Mouse (Mus musculus): ENCODE results near the gene Srsf7.

The Srsf7 gene

GRCm38 (mm10) chr17:80199160-80199778 lies 7.8 kb downstream of the Srsf7 start:
- in situ Hi-C loops (cut with MboI) = loop anchor here (25.0 kb wide), 1 partner anchor 312 kb away; the partner anchor contains the start of gene Atl2

- in situ Hi-C loops (cut with MboI) = loop anchor here (25.0 kb wide), 1 partner anchor 306 kb away; the partner anchor contains the start of gene Atl2
Observed at GRCm38 (mm10) chr17:80193075-80193474, 14.0 kb downstream of the Srsf7 start.

DNA sequence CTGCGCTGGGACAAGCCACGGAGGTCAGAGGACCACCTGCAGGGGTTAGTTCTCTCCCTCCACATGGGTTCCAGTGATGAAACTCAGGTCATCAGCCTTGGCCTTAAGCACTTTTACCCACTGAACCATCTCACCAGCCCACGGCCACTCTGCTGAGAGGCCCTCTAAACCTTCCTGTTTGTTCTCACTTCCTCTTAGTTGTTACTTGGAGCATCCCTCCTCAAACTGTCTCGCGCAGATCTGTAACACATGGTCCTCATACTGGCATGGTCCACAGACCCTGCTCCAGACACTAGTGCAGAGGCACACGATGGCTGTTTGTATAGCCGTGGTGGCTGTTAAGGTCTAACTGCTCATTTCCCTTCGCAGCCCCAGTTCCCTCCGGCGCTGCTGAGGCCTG lies 23.5 kb downstream of the Srsf7 start:
- in situ Hi-C loops (cut with MboI) = loop anchor here (25.0 kb wide), 1 partner anchor 296 kb away; the partner anchor contains the start of gene Atl2

GRCm38 (mm10) chr17:80180468-80180867 lies 26.6 kb downstream of the Srsf7 start:
- in situ Hi-C loops (cut with MboI) = loop anchor here (25.0 kb wide), 1 partner anchor 293 kb away; the partner anchor contains the start of gene Atl2

DNA sequence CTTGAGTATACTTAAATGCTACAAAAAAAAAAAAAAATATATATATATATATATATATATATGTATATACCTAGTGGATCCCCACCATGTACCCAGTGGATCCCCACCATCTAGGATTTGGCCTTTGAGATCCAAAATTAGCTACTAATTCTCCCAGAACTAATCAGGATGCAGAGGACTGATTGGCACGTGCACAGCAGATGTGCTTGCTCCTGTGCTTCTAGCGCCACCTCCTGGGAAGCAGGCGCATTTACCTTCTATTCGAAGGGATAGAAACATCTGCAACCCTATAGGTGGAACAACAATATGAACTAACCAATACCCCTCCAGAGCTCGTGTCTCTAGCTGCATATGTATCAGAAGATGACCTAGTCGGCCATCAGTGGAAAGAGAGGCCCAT lies 27.1 kb downstream of the Srsf7 start:
- in situ Hi-C loops (cut with MboI) = loop anchor here (10.0 to 25.0 kb wide), 2 partner anchors 115 to 293 kb away; partner anchors contain the start of genes Atl2 and Hnrnpll

GRCm38 (mm10) chr17:80178846-80179245 lies 28.3 kb downstream of the Srsf7 start:
- in situ Hi-C loops (cut with MboI) = loop anchor here (10.0 to 25.0 kb wide), 2 partner anchors 114 to 292 kb away; partner anchors contain the start of genes Atl2 and Hnrnpll

GRCm38 (mm10) chr17:80175966-80176365 lies 31.1 kb downstream of the Srsf7 start:
- in situ Hi-C loops (cut with MboI) = loop anchor here (10.0 to 25.0 kb wide), 2 partner anchors 111 to 289 kb away; partner anchors contain the start of genes Atl2 and Hnrnpll

GRCm38 (mm10) chr17:80175386-80175739 lies 31.7 kb downstream of the Srsf7 start:
- in situ Hi-C loops (cut with MboI) = loop anchor here (10.0 to 25.0 kb wide), 2 partner anchors 111 to 288 kb away; partner anchors contain the start of genes Atl2 and Hnrnpll

GRCm38 (mm10) chr17:80174699-80175385 lies 32.3 kb downstream of the Srsf7 start:
- in situ Hi-C loops (cut with MboI) = loop anchor here (10.0 to 25.0 kb wide), 2 partner anchors 110 to 288 kb away; partner anchors contain the start of genes Atl2 and Hnrnpll

DNA sequence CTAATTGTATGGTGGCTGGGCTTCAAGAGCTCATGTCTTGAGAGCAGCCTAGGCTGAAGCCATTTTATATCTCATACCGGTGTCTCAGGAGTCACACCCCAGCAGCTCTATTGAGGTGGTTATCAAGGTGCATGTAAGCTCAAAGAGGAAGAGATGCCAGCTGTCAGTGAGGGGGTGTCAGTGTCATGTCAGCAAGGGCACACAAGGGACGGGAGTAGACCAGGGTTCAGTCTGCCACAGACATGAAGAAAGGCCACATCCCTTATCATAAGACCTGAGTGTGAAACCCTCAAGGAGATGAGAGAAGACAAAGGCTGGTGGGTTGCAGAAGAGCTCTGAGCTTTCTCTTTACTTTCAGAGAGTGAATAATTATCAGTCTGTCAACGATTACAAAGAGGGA lies 33.0 kb downstream of the Srsf7 start:
- in situ Hi-C loops (cut with MboI) = loop anchor here (10.0 kb wide), 1 partner anchor 109 kb away; the partner anchor contains the start of gene Hnrnpll

GRCm38 (mm10) chr17:80173708-80174107 lies 33.4 kb downstream of the Srsf7 start:
- in situ Hi-C loops (cut with MboI) = loop anchor here (10.0 kb wide), 1 partner anchor 109 kb away; the partner anchor contains the start of gene Hnrnpll

- in situ Hi-C loops (cut with MboI) = loop anchor here (10.0 kb wide), 1 partner anchor 108 kb away; the partner anchor contains the start of gene Hnrnpll
Observed at GRCm38 (mm10) chr17:80172761-80173160, 34.3 kb downstream of the Srsf7 start.

- in situ Hi-C loops (cut with MboI) = loop anchor here (10.0 kb wide), 1 partner anchor 107 kb away; the partner anchor contains the start of gene Hnrnpll
Observed at GRCm38 (mm10) chr17:80171948-80172347, 35.2 kb downstream of the Srsf7 start.

GRCm38 (mm10) chr17:80170951-80171350 lies 36.2 kb downstream of the Srsf7 start:
- in situ Hi-C loops (cut with MboI) = loop anchor here (10.0 kb wide), 1 partner anchor 106 kb away; the partner anchor contains the start of gene Hnrnpll

- in situ Hi-C loops (cut with MboI) = loop anchor here (10.0 kb wide), 1 partner anchor 105 kb away; the partner anchor contains the start of gene Hnrnpll
Observed at GRCm38 (mm10) chr17:80169792-80170191, 37.3 kb downstream of the Srsf7 start.

DNA sequence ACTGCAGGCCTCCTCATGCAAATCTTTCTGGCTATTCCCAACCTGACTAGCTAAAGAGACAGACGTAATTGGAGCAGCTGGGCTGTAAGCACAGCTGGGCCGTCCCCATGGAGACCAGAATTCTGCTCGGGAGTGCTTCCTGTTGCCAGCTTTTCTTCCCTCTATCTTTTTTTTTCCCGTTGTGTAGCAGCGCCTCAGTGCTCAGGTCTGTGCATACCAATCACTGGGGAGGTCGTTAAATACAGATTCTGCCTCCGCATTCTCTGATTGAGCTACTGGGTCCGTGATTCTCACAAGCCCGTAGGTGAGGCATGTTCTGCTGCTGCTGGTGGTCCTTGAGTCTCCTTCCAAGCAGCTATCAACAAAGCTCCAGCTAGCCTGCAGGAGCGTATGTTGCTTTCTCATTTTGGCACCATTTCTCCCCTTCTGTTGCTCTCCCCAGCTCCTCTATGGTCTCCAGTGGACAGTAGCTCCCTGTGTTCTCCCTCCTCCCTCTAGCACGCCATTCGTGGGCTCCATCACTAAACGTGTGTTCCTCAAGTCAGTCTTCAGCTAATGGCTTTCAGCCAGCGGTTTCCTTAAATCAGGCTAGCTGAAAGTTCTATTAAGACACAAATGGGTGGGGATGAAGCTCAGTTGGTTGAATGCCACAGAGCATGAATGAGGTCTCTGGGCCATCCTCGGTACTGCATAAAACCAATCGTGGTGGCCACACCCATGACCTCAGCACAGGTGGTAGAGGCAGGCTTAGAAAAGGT lies 38.5 kb downstream of the Srsf7 start:
- in situ Hi-C loops (cut with MboI) = no loop called here

DNA sequence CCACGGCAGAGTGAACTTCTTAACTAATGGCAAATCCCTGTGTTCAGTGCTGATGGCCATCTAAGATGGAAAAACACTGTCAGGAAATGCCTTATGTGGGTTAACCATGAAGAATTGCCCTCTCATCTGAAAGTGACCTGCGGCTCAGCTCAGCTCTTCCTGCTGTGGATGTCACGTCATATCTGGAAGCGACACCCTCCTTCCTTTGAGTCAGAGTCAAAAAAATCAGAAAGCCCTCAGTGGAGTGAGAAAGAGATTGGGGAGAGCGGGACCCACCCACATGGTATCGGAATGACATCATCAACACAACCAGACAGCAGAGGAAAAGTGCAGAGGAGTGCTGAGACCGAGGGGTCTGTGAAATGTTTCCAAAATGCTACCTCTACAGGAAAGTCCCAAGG lies 39.3 kb downstream of the Srsf7 start:
- in situ Hi-C loops (cut with MboI) = no loop called here

DNA sequence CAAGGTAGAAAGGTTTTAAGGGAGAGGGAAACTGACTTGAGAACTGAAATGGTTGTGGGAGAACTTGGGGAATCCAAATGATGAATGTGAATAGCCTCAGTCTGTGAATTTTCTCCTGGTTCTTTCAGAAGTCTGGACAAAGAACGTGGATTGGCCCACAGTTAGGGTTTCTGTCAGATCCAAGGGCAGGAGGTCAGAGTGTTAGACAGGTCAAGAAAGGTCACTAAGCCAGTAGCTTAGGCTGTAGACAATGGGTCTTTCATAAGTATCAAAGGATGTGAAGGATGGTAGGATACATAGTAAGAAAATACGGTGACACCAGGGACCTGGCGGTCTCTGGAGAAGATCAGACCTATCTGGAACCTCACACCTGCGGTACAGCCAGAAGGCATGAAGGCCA lies 39.7 kb downstream of the Srsf7 start:
- in situ Hi-C loops (cut with MboI) = no loop called here

DNA sequence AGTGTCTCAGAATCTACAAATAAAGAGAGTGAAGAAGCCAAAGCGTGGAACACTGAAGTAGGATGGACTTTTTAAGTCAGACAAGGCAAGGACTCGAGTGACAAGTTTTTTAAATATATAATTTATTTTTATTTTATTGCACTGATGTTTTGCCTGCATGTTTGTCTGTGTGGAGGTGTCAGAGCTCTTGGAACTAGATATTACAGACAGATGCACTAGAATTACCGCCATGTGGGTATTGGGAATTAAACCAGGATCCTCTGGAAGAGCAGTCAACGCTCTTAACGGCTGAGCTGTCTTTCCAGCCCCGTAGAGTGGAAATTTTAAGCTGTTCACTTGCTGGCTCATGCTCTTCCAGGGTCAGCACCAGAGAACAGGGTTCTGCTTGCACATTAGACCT lies 40.8 kb downstream of the Srsf7 start:
- in situ Hi-C loops (cut with MboI) = no loop called here

DNA sequence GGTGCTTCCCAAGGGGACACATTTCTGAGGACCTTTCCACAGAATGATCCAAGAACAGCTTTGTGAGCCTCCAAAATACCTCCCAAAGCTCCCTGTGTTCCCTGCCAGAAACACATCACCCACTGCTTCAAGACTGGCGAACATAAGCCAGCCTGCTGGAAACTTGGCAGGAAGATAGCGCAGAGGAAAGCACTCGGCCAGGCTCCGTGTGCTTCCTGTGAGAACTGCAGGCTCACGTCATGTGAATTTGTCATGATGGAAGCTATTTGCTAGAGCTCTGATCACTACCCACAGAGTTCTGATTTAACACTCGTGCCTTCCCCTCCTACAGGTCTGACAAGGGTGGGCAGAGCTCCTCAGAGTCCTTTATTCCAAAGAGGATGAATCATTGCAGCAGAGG lies 41.4 kb downstream of the Srsf7 start:
- in situ Hi-C loops (cut with MboI) = no loop called here

DNA sequence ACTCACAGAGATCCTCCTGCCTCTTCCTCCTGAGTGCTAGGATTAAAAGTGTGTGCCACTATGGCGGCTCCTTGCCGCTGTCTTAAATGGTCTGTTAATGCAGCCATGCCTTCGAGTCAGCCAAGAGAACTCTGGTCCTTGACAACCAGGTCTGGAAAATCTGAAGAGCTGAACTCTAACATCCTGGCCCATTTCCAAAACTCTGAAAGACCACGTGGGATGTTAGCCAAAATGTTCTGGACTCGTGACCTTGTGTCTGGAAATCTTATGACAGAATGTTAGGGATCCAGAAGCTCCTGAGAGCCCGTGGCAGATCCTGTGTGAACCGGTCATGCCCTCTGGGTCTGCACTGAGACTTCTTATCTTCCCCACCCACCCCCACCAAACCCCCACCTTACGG lies 43.1 kb downstream of the Srsf7 start:
- in situ Hi-C loops (cut with MboI) = no loop called here

DNA sequence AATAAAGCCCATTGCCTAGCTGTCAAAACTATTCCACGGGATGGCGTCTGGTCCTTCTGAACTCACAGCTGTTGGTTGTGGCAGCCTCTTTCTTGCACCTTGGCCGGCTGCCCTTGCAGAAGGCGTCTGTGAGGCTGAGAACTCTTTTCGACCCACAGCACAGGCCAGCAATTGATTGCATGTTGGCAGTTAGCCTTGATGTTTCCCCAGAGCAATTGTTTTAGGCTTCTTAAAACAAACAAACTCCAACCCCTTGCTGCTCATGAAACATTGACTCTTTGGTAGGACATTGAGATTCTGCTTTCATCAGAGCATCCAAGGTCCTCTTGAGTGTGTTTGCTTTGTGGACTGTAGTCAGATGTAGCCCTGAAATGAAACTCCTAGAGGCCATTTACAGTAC lies 46.7 kb downstream of the Srsf7 start:
- in situ Hi-C loops (cut with MboI) = no loop called here

Data from mature B cell (primary cell).